Mouse (Mus musculus) spleen, postnatal 14 days (tissue): Measurements from ENCODE around the gene Ccdc117.
A peak's percentile ranks its signal among the peaks of the same experiment; 100 is the strongest.
"Not testable (repeated sequence)": the region's sequence is repeated elsewhere in the genome, so short reads cannot be mapped to it uniquely, and the experiment has no call there.

Experiments used
- DNase-seq, 2 experiments: peaks; one replicate each; pipeline ENCODE4 v3.0.0; 2021 to 2022; ENCODE audit warnings: low spot score in 2 of 2

Ccdc117 gene

DNA sequence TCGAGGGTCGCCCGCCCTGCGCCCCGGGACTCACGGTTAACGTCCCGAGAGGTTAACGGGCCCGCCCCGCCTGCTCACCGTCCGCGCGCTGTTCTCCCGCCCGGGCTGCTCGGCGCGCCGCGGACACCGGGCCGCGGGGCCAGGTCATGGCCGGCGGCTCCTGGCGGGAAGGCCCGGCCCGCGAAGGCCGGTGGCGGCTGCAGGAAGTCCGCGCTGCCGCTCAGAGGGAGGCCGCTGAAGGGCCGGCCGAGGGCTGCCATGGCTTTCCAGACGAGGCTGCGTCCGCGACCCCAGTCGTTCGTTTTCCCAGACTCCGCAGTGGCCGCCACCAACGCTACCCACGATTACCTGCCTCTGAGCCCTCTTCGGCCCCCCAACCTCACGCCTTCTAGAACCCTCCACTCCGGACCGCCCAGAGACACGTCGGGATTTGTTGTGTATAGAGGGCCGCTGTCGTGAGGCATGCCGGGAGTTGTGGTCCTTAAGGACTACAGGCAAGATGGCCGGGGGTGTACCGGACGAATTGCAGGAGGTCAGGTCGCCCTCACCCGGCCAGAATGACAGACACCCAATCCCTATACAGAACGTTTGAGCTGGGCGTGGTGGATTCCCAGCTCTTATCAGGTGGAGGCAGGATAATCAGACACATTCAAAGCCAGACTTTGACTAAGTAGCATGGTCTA is at the start of gene Ccdc117:
Gene Ccdc117, minus strand, starts transcription at position 389 of the 683 bp plus-strand sequence.
- peak; percentile 76 to 84 for DNase-seq

DNA sequence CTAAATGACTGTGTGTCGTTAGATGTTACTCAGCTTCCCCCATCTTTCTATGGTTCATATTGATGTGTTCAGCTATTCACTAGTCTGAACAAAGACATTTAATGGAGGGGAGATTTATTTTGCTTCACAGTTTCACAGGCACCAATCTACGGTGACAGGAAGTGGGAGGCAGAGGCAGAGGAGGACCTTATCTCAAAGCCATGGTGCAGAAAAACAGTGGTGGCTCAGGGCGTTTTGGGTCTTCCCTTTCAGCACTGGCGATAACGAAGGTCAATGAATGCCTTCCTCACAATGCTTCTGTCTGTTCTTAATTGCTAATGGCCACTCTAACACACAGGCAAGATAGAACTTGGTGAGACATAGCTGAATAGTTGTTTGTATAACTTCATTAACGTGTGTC is 33.1 kb upstream of the Ccdc117 start:
- no peak for DNase-seq

DNA sequence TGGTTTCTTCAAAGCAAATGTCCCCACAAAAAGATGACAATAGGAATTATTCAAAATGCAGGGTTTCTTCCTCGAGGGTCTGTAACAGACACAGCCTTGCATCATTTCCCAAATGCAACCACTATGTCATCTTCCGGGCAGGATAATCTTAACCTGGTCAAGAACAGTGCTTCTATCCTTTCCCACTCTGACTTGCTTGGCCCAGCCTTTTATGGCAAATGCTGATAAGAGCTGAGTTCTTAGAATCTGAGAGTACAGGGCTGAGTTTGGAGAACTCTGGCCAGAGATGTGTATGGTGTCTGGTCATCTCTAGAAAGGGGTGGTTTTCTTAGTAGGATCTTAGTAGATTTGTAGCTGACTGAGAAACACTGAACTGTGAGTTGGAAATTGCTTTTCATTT is 31.8 kb upstream of the Ccdc117 start:
- no peak for DNase-seq

DNA sequence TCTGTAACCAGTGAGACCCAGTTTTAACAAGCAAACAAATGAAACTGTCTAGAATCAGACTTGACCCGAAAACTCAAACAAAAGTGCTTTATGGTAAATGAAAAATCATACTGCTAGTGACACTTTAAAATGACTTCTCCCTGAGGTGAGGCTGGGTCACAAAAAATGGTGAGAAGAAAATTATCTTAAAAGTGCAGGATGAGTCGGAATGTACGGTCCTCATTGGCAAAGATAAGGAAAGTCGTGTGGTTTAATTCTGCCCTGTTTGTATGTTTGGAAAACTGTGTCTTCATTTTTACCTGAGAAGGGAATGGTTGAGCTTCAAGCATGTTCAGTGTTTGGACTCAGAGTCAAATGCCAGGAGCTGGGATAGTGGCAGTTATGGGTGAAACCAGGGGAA is 29.9 kb upstream of the Ccdc117 start:
- no peak for DNase-seq

DNA sequence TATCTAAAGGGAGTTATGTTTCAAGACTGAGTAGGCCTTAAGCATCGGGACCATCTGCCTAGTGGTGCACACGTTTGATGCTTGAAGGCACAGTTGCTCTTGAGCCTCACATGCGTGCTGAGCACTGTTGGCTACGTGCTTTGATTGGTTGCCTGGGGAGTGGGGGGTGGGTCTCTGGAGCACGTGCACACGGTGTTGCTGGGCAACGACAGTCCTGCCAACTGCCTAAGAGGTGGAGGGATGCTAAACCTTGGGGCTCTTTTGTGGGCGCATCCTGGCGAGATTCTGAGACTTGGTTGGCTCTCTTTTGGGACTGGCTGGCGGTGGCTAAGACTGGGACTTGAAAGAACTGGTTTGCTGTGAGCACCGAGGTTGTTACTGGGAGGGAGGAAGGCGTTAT is 27.5 kb upstream of the Ccdc117 start, which contains the start of gene Ankrd36:
Gene Ankrd36, plus strand, starts transcription at position 211 of the 400 bp plus-strand sequence.
- no peak for DNase-seq

DNA sequence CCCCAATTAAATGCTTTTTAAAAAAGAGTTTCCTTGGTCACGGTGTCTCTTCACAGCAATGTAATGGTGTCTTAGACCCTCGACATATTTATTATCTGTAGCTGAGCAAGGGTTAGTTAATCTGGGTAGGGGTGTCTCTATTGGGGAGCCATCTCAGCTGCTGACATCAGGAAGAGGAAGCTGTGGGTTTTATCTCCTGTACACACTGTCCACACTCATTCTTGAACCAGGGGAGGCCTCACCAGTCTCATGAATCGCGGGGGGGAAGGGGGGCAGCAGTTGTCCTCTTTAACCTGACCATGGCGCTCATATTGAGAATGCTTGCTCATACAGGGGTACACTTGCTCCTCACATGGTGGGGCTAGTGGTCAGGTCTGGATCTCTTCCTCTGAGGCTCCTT is 26.1 kb upstream of the Ccdc117 start:
- DNase-seq: no peak

DNA sequence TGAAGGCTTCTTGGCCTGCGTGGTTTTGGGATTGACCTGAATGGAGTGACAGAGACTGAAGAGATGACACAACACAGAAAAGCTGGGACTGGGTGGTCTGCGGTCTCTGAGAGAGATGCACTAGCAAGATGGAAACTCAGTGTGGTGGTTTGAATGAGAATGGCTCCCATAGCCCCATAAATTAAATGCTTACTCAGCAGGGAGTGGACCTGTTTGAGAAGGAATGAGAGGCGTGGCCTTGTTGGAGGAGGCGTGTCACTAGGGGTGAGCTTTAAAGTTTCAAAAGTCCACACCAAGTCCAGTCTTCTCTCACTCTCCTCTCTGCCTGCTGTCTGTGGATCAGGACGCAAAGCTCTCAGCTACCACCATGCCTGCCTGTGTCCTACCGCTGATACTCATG is 25.7 kb upstream of the Ccdc117 start:
- no peak for DNase-seq

DNA sequence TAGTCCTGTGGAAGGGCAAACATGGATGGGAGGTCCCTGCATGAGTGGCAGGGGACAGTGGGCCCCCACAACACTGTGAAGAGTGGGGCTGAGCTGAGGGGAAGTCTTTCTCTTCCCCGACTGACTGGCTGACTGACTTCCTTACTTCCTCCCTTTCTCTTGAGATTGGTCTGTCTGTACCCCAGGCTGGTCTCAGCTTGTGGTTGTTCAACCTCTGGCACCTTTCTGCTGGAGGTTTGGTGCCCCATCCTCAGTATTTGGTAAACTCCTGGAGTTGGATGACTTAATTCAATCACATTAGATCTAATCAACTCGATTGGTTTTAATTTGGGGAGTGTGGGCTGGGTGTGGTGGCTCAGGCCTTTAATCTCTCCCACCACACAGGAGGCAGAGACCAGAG is 24.5 kb upstream of the Ccdc117 start:
- no peak for DNase-seq

DNA sequence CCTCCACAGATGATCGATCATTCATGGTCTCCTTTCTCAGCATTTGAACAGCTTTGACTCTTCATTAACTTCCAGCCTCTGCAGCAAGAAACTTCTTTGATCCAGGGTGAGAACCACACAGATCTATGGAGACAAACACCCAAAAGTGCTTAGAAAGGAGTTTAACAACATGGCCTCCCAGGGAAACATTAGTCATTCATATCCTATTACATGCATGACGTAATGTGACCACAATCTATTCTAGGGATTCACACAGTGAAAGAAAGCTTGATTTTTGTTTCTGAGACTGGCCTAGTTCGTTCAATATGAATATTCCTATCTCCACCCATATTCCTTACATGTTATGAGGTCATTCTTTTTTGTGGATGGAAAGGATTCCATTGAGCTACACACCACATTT is 23.6 kb upstream of the Ccdc117 start:
- no peak for DNase-seq

DNA sequence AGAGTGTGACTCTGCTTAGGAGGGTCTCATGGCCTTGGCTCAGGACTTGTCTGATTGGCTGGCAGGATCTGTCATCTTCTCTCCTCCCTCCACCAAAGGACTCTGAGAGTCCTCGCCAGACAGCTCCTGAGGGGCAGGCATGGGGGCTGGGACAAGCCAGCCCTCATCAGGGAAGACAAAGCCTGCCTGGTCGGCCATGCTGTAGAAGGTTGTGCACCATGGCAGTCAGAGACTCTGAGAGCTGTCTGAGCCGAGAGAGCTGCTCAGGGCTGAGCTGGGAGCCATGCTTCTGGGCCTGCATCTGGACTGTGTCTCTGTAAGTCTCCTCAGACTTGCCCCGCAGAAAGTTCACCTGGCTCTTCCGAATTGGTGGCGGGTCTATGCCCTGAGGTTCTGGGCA is 21.9 kb upstream of the Ccdc117 start:
- no peak for DNase-seq

DNA sequence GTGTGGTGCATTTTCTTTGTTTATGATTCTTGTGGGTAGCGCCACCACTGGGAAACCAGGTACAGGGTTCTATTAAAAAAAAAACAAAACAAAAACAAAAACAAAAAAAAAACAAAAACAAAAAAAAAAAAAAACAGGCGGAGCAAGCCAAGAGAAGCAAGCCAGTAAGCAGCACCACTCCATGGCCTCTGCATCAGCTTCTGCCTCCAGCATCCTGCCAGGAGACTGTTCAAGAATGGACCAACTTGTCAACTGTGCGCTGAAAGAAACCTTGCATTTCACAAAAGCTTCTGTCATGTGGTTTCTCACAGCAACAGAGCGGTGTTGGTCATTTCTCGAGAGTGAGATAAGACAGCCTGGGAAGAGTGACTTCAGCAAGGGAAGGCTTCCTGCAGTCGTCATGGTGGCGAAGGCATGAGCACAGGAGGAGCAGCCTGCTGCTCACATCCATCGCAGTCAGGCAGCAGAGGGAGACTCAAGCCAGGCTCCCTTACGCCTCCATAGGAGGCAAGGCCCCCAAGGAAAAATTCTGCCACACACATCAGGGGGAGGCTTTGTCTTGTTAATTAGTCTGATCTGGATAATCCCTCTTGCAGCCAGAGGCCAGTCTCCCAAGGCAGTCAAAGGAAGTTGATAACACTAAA is 20.8 kb upstream of the Ccdc117 start:
- DNase-seq: no peak

DNA sequence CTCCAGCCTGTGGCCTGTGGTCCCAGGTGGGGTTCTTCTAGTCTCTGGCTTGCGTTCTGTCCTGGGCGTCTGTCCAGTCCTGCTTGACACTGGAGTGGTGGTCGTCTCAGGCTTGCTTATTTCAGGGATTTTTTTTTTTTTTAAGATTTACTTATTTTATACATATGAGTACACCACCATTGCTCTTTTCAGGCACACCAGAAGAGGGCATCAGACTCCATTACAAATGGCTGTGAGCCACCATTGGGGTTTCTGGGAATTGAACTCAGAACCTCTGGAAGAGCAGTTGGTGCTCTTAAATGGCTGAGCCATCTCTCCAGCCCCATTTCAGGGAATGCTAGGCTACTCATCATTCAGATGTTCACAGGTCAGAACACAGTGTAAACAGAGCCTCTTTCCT is 18.3 kb upstream of the Ccdc117 start:
- no peak for DNase-seq

DNA sequence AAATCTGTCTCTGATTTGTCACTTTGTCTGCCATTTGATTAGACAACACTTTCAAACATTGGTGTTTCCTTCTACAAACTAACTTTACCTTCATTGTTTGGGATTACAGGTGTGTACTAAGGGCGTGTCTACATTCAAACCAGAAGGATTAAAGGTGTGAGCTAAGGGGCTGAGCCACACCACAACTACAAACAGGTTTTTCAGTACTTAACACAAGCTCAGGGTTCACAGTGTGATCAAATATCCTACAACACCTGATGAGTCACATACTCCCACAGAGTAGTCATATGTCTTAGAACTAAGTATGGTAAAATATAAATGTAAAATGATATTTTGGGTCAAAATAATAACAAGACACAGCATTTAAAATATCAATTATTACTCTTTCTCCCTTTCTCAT is 9.9 kb upstream of the Ccdc117 start:
- DNase-seq: no peak

DNA sequence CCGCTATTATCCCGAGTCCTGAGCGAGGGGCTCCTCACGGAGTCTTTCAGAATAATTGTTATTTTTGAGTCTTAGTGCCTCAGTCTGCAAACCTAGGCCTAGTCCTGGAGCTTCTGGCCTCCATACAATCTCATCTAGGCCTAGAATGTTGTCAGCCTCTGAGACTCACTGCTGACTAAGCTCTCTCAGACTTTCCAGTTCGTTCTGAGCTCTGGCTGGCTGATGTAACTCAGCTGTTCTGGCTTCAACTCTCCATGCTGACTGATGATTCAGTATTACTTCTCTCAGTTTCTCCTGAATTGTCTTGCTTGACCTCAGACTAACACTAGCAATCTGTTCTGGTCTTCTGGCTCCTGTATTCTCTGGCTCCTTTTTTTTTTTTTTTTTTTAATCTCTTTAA is 9.4 kb upstream of the Ccdc117 start:
- no peak for DNase-seq

DNA sequence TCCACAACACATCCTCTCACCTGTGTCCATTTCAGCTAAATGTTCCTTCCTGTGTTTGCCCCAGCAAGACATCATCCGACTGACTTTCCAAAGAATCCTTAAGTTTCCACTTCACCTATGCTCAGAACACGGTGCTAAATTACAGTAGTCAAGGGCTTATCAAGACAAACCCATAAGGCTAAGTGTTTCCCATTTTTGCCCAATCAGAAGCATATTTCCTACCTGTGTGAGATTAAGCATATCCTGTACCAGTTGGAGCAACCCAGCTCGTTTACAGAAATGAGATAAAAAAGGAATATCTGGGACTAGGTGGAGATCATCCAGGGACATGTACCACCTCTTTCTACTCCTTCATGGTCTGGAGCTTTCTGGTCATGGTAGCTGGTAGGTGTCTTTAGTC is 4.7 kb upstream of the Ccdc117 start:
- no peak for DNase-seq

DNA sequence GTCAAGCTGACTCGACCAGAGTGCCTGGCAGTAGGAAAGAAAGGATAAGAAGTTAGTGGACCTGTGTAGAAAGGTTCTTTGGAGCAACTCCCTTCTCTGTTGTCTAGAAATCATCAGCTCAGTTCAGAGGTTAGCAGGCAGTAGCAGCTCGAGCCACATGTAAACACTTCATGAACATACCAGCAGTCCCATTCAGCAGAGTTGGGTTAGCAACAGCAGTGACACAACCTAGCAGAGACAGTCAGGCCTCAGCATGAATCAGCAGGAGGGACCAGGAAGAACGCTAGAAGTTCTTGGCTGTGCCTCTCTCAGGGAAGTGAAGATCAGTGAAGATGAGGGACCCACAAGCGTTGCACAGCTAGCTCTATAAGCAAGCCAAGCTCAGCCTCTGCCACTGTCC is 3.5 kb upstream of the Ccdc117 start:
- DNase-seq: no peak

DNA sequence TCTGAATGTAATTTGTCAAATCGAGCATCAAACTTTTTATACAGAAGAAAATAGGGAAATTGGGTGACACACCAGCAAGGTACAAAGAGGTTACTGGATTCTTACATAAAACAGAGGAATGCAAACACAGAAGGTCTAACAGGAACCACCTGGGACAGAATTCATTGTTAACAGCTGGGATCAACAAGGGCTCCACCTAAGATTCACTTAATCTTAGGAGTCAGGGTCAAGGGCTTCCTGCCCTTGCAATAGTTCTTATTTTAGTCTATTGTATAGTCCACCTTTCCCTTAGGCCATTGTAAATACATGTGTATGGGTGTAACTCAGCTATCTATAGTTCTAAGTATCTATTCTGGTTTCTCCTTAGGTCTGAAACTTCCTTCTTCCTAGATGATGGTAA is 2.7 kb upstream of the Ccdc117 start:
- not testable (repeated sequence) for DNase-seq

DNA sequence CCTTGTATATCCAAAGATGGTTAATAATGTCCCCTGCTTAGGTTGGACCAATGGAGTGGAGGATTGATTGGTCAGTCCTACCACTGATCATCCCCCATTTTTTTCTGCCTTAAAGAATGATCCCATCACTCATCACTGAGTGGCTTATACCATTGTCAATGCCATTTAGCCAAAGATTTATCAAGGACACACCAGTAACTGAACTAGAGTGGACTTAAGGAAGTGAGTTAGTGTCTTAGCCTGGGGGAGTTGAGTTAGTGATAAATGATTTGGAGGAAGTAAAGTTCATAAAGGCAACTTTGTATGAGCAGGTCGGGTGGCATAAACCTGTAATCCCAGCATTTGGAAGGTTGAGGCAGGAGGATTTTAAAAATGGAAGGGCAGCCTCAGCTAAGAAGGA is 1.3 kb upstream of the Ccdc117 start:
- DNase-seq: no peak

DNA sequence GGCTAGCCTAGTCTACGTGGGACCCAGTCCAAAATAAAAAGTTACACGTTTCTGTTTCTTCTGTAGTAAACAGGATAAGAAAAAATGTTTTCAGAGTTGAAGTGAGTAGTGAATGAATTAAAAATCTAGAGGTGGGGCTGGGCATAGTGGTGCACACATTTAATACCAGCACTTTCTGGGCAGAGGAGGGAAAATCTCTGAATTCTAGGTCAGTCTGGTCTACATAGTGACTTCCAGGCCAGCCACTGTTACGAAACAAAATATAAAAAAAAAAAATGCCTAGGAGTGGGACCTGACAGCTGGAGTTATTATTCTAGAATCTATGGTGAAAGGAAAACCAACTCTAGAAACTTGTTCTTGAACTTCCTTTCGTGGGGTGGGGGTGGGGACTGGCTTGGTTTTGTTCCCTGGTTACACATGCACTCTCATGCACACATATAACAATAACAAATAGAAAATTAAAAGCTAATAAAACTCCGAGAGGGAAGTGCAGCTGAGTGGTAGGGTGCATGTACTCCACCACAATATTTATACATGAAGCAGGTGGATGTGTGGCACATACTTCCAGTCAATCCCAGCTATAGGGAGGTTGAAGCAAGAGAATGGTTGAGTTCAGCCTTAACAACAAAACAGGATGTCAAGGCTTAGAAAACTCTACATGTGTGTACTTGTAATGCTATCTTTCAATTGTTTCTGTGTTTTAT is 647 bp upstream of the Ccdc117 start:
- DNase-seq: no peak

DNA sequence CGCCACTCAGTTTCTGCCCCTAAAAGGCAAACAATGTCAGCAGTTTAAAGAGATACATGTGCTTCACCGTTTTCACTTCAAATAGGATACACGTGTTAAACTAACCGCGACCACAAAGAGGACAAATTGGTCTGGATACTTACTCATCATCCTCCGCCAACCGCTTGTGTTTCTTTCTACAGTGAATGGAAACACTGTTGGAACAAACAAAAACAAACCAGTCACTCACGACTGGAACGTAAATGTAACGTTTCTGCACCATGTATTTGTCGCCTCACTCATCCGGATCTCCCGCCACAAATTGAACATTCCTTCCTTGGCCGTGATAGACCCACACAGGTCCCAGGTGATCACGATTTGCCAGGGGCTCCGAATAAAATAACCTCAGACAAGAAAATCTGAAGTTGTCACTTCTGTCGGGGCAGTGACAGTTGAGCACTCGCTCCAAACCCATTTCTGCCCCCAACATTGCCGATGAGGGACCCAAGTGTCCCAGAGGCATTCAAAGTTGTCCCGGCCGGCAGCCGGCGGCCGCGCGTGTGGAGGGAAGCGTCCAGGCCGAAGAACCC is 673 bp downstream of the Ccdc117 start:
- no peak for DNase-seq

DNA sequence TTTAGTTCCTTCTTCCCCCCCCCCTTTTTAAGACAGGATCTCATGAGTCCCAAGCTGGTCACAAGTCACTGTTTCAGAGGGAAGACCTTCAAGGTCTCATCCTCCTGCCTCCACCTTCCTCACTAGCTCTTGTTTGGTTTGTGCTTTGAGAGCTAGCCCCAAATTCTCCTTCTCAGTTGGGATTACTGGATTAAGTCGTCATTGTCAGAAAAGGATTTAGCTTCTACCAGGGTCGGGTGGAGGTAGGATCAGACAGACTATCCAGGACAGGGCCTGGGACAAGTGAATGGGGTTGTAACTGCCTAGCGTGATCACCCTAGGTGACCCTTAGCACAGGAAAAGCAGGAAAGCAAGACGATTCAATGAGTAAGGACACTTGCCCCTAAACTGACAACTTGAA is 1.7 kb downstream of the Ccdc117 start:
- no peak for DNase-seq

DNA sequence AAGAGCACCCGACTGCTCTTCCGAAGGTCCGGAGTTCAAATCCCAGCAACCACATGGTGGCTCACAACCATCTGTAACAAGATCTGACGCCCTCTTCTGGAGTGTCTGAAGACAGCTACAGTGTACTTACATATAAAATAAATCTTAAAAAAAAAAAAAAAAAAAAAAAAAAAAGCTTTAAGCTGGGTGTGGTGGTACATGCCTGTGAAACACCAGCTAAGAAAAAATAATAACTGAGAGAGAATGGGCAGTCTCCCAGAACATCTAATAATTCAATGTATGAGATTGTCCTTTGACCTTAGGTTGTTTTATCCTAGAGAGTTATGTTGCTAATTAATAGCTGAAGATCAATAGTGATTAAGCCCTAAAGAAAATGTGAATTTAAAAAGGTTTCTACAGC is 4.5 kb downstream of the Ccdc117 start:
- not testable (repeated sequence) for DNase-seq

DNA sequence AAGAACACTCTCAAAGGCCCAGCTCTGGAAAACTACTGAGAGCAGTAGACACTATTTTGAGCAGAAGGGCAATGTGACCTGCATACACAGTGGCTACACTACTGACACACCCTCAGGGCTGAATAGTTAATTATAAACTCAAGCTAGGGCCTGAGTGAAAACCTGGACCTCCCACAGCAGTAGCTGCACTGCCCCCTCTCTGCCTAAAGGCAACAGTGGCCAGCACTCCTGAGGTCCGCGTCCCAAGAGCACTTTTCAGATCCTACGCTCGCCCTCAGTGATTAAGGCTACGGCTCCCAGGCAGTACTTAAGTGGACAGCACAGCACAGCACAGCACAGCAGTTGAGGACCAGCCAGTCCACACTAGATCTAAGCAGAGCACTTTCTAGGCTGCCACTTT is 8.9 kb downstream of the Ccdc117 start:
- no peak for DNase-seq
